Mouse (Mus musculus) kidney, adult 11 months (tissue): Measurements from ENCODE around the gene Scarf1.
A peak's percentile ranks its signal among the peaks of the same experiment; 100 is the strongest.

Experiments
- DNase-seq: peaks from one replicate; pipeline ENCODE4 v3.0.0; 2022

The Scarf1 gene

DNA sequence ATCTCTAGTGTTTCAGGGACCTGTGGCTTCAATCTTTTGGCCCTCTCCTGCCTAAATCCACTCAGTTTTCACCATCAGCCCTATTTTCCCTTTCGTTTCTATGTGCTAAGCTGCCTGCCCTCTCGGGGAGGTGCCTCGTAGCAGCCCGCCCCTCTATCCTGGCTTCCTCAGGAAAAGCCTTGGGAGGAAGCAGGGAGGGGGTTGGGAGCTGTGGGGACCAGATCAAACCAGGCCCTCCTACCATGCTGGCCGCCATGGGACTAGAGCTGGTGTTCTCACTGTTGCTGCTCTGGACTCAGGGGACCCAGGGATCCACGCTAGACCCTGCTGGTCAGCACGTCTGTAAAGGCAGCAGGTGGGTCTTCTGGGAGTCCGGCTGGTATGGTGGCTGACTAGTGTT, at the start of gene Scarf1:
TSS of gene Scarf1 (plus strand) at position 205 of the 400 bp plus-strand sequence.
- DNase-seq = peak; percentile 65

DNA sequence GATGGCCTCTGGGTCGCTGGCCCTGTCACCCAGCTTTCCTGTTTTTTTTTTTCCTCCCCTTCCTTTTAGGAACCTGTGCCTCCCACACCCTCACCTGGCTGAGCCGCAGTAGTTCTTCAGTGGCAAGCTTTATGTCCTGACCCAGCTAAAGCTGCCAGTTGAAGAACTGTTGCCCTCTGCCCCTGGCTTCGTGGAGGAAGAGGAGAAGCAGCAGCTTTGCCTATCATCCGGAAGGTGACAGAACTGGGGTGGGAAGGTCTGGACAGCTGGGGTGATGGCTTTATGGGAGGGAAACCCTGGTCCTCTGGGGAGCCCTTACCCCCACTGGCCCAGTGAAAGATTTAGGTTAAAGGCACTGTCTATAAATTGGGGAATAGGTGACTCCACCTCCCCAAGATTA, 49.7 kb upstream of the Scarf1 start:
- DNase-seq = no peak

DNA sequence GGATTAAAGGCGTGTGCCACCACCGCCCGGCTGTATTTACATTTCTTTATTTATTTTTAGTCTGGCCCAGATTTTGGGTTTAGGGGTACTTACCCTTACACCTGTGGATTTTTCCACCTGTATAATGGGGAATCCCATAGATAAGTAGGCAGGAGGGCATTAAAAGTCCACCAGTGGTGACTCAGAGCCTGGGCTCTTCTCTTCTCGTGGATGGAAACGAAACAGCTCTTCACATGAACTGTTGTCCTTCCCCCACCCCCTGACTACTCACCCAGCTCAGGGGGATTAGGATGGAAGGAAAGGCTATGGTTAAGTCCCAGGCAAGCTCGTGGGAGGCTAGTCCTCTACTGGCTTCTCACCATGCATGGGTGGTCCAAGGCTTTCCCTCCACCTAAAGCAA, 48.9 kb upstream of the Scarf1 start:
- DNase-seq = no peak

DNA sequence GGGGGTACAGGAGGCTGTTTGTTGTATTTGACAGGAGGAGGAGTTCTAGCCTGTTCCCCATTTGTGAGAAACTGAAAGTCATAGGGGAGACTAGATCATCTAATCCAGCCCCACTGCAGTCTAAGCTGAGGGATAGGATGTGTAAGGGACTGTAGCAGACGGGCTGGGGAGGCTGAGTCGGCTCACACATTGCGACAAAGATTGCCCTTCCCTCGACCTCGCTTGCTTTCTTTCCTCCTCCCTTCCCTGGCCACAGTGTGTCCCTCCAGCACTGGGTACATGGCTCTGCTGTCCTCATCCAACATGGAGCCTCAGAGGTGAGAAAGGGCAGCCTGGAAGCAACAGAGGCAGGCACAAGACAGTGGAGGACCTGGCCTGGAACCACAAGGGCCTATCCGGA, 48.3 kb upstream of the Scarf1 start:
- DNase-seq = no peak

DNA sequence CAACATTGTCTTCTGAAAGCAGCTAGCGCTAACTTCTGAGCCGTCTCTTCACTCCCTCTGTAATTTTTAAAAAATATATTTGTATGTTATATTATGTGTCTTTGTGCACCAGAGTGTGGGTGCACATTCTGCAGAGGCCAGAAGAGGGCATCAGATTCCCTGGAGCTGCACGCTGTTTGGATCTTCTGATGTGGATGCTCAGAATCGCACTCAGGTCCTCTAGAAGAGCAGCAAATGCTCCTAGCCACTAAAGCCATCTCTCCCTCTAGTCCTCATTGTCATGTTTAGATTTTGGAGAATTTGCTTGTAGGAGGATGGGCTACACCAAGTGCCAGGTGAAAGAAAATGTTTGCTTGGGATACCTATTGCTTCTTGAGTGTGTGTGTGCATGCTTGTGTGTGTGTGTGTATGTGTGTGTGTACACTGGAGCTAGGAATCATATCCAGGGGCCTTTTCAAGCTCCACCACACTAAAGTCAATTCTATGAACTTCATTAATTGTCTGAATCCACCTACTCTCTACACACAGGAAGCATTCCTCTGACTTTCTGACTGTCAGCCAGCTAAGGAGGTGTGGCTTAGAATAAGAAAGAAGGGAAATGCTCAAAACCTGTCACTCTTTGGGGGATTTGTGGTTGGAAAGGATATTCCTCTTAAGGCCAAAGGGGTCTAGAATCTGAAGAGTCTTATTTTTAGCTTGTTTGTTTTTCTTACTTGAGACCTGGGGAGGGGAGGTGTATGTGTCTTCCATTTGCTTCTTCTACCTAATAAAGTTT, 46.4 kb upstream of the Scarf1 start:
- no peak for DNase-seq

DNA sequence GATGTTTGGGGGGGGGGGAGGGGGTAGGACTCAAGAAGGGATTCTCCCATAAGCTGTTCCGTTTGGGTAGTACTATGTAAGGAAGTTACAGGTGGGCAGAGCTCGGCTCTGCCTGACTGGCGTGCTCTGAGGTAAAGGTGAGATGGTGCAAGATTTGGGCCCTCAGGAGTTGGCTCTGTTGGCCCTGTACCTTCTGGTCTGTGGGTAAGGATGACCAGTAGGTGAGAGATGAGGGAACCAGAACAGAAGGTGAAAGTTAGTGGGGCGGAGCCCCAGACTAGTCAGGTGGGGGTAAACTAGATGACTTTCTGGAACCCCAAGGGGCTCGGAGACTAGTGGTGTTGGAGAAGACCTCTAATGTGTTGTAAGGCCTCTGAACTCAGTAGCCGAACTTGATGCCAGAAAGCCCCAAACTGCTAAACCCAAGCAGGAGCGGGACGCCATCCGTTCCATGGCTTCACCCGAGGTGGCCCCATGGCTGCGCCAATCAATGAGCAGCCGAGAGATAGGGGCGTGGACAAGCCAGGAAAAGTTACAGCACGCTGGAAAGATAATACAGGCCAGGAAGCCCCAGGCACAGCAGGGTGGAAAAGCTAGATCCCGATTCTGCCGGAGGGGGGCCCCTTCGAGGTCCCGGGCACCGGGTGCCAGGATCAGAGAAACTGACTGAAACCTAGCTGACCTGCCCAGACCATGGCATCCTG, 45.7 kb upstream of the Scarf1 start:
- DNase-seq = peak; percentile 64

DNA sequence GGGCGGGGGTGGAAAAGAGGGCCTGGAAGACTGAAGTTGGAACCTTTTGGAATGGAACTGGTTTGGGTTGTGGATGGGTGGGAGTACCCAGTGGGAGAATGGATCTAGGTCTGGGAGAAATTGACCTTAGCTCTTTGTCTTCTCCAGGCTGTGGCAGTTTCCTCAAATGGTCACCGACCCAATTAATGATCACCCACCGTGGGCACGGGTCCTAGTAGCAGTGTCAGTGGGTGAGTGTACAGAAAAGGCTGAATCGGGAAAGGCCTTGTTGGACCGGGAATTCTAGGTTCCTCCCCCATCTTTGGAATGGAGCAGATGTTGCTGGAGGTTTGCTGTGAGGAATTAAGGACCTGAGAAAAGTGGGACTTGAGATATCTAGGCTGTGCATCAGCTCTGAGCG, 44.9 kb upstream of the Scarf1 start:
- no peak for DNase-seq

DNA sequence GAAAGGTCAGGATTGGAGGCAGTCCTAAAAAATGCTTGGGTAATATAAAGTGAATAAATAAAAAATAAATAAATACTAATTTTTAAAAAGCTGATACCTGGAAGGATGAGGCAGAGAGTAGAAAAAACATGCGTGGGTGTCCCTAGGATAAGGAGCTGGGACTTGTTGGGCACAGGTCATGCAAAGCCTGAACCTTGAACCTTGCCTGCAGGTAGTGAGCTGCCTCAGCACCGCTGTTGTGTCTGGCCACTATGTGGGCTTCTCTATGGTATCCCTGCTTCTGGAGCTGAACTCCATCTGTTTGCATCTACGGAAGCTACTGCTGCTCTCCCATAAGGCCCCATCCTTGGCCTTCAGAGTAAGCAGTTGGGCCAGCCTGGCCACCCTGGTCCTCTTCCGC, 44.1 kb upstream of the Scarf1 start:
- no peak for DNase-seq

DNA sequence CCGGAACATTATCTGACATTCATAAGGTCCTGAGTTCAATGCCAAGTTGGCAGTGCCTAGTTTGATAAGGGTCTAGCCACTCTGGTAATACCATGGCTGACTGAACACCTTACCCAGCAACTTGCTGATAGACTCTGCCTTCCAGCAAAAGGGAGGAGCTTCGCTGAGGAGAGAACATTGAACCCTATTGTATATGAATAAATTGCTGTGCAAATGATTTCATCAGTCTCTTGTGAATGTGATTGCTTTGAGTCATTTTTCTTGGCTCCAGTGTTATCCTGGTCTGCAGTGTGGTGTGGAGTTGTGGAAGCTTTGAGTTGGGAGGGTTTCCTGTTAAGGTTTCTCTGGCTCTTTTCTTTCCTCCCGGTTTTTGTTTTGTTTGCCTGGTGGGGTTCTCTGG, 42.7 kb upstream of the Scarf1 start:
- no peak for DNase-seq

DNA sequence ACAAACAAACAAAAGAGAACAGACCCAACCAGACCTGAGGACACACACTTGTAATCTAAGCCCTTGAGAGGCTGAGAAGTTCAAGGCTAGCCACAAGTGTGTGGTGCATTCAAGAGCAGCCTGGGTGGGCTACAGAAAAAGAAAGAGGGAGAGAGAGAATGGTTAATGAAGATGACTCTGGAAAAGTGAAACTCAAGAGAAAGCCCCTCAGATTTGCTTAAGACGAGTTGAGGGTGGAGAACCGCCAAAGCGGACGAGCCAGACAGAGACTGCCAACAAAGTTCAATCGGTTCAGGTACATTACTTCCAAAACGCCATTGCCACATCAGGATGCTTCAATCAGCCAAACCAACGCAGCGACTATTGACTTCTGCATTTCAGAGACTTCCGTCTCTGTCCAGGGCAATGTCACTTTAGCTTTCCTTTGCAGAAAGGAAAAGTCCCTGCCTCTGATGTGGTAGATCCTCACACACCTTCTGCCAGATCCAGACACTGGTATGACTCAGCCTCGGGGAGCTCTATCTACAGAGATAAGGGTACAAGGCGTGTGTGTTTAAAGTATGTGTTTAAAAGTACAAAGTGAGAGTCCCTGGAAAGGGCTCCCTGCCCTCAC, 40.8 kb upstream of the Scarf1 start:
- DNase-seq = no peak

DNA sequence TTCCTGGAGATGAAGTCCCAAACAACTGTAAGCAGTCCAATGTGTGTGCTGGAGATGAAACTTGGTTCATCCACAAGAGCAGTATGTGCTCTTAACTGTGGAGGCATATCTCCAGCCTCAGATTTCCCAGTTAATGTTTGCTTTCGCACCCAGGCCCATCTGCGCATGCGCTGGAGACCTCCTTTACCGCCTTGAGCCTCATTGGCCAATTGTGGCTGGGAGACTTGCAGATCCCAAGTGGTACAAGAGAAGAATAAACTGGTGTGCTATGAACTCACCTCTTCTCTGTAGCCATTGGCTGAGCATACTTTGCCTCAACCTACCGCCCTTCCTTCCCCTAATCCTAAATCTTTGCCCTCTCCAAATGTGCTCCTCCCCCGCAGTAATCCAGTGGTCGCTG, 40.0 kb upstream of the Scarf1 start:
- no peak for DNase-seq

DNA sequence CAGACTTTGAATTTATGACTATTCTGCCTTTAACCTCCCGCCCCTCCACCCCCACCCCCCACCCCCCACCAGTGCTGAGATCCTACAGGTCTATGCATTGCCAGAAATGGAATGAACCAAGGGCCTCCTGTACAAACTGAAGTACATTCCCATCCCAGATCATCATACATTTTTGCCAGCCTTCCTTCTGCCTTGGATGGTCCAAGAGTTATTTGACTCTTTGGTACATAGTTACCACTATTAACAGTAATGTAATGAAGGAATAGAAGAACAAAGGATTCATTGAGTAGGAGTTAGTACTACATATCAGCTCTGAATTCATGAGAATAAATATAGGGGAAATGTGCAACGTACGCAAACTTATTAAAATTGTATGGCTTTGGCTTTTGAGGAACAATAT, 27.1 kb upstream of the Scarf1 start:
- DNase-seq = no peak

DNA sequence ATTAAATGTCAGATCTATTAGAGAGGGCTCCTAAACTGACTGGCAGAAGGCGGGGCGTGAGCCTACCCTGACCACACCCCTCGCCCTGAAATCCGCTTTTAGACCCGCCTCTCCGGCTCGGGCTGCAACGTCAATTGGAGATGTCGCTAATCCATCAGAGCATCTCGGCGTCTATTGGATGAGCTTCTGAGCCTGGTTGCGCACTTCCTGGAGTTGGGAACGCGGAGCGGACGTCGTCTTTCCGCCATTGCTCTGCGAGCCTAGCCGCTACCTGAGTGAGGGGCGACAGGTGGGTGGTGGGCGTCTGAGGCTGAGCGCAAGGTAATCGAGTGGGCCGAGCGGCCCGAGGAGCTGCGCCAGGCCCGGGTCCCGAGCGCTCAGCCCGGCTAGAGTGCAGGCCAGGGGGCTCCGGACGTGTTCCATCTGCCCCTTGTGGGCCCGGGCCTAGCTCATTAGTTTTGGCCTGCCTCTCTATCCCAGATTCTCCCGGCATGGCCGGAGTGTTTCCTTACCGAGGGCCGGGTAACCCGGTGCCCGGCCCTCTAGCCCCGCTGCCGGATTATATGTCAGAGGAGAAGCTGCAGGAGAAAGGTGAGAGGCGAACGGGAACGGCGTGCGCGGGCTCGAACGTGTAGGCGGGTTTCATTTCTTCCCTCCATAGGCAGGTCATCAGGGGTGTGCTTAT, 26.6 kb upstream of the Scarf1 start, which contains the start of gene Prpf8:
TSS of gene Prpf8 (plus strand) at position 216 of the 685 bp plus-strand sequence.
- peak; percentile 98 for DNase-seq

DNA sequence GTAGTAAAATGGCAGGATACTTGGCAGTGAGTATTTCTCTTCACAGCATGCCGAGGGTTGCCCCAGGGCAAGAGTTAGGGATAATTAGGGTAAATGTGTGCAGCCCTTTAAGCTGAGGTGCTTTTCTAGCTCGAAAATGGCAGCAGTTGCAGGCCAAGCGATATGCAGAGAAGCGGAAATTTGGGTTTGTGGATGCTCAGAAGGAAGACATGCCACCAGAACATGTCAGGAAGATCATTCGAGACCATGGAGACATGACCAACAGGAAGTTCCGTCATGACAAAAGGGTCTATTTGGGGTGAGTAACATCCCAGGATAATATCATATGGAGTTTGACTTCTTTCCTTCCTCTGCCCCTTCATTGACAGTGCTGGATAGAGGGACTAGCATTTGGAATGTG, 25.8 kb upstream of the Scarf1 start:
- DNase-seq = no peak

DNA sequence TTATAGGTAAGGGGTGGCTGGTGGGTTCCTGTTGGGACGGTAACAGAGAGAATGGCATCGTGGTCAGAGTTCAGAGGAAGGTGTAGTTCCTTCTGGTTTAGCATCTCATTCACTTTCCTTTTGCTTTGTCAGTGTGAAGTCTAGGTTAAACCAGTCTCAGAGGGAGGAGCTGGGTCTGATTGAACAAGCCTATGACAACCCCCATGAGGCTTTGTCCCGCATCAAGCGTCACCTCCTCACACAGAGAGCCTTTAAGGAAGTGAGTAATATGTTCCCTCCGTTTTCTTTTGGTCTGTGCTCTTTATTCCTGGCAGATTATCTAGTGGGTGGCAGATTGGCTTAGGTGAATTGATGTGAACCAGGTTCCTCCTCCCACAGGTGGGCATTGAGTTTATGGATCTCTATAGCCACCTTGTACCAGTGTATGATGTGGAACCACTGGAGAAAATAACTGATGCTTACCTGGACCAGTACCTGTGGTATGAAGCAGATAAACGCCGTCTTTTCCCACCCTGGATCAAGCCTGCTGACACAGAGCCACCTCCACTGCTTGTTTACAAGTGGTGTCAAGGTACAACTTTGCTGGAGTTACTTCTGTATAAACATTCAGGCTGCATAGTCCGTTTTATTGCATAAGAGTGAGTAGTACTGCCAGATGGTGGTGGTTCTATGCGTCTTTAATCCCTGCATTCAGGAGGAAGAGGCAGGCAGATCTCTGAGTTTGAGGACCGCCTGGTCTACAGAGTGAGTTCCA, 18.9 kb upstream of the Scarf1 start:
- DNase-seq = no peak

DNA sequence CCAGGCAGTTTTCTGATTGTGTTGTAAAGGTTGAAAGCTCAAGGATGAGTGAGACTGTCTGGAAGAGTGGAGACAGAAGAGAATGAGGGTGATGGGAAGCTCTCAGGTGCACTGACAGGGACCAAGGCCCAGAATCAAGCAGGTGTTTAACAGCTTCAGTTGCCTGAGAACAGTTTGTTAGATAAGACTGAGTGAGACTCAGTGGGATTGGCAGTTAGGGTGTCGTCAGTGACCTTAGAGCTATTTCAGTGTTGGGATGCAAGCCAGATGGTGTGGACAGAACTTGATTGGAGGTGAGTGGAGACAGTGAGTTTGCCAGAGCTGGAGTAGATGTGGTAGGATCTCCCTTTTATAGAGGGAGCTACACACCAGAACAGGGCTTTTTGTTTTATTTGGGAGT, 15.2 kb upstream of the Scarf1 start:
- DNase-seq = no peak

DNA sequence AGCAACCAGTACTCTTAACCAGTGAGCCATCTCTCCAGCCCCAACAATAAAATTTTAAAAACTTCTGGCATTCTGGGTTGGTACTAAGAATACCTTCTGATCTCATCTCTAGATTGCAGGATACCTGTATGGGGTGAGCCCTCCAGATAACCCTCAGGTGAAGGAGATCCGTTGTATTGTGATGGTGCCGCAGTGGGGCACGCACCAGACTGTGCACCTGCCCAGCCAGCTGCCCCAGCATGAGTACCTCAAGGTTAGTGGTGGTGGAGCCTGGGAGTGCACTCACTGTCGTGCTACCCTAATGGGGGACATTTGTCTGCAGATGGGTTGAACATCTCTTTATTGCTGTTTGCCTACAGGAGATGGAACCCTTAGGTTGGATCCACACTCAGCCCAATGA, 5.2 kb upstream of the Scarf1 start:
- DNase-seq = no peak

DNA sequence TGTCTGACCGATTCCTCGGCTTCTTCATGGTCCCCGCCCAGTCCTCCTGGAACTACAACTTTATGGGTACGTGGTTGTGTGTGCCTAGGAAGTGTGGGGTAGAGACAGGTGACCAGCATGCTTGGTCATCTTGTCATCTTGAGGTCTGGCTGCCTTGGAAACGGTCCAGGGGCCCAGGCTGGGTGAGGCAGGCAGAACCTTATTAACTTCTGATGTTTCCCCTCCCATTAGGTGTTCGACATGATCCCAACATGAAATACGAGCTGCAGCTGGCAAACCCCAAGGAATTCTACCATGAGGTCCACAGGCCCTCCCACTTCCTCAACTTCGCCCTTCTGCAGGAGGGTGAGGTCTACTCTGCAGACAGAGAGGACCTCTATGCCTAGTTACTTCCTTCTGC, 4.4 kb upstream of the Scarf1 start:
- DNase-seq = peak; percentile 37

DNA sequence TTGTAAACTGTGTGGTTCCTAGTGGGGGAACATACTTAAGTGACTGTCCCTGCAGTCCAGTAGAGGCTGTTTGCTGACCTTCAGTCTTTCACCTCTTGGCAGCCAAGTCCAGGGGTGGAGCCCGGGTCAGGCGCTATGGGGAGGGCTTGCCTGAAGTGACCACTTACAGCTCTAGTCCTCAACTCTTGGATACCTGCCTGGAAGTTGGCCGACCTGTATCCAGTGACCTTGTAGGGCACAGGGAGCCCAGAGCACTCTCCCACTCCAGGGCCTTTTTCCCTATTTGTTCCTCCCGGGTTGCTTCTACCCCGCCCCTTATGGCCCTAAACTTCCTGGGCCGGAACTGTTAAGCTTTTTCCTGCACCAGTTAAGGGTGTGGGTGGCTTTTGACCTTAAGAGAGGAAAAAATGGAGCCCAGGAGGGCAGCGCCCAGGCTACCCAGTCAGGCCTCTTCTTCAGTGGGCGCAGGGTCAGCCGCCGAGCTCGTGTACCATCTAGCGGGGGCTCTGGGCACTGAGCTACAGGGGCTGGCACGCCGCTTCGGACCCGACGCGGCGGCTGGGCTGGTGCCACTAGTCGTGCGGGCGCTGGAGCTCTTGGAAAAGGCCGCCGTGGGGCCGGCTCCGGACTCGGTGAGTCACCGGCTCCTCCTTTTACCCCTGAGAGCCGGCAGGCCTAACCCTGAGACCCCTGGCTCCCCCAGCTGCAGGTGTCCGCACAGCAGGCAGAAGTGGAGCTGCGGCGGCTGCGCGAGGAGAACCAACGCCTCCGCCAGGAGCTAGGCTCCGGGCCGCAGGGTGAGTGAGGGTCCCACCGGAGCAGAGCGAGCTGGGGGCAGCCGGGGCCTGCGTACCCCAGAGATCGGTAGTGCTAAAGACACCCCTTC, 3.4 kb upstream of the Scarf1 start, which contains the start of gene Rilp:
TSS of gene Rilp (plus strand) at position 354 of the 886 bp plus-strand sequence.
- DNase-seq = peak; percentile 99

DNA sequence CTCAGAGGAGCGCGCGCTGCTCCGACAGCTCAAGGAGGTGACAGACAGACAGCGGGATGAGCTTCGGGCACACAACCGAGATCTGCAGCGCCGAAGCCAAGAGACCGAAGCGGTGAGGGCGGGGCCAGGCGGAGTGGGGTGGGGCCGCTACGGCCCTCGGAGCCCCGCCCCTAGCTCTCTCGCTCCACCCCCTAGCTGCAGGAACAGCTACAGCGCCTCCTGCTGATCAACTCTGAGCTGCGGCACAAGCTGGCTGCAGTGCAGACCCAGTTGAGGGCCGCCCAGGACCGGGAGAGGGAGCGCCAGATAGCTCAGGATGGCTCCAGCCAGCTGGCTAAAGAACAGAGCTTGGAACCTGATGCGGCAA, 2.7 kb upstream of the Scarf1 start:
- peak; percentile 92 for DNase-seq

DNA sequence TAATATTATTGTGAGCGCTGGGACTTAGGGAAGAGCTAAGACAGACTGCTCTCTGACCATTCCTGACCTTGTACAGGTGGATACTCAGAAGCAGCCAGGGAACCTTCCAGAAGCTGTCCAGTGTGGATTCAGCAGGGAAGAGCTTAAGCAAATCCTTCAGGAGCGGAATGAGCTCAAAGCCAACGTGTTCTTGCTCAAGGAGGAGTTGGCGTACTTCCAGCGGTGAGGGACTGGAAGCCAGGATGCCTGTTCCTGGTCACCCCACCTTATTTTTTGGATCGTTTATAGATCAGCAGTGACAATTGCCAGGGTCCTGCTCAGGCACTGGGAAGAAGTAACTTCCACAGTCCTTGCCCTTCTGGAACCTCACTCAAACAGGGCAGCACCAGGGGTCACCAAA, 2.1 kb upstream of the Scarf1 start:
- DNase-seq = no peak
